ENCODE assay signal across 18 mouse cellular contexts in the genomic region with DNA sequence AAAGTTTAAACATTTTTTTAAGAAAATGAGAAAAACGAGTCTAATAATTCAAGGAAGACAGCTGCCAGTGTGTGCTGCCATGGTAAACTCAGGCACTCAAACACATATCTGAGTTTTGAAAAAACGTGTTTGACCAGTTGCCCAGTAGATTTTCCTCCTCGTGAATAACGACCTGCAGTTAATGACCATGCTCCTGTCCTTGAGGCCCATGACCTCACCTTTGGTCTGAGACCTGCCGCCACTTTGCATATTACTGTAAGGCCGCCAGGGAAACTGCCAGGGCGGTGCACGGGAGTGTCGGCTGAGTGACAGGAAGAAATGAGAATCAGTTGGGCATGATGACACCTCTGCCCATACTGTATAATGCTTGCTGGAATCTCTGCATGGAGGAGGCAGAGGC.
DNase-seq lines count a peak whose midpoint lies in the region; ATAC-seq and TF ChIP-seq lines count a peak whose summit lies in the region.
"Had no signal": no experiment of that assay in that cellular context is flagged by ENCODE, and none has a peak within 500 bp of the region (broad histone marks: within the 10 kb centered on the region; RNA-seq: fewer than 3 reads in every experiment).

No protein-coding gene starts in this region.

- no peaks in the 10 kb centered on the region for H3K36me3 ChIP-seq in liver, adult 2 months (ENCODE audit: control insufficient read depth, insufficient read depth, low read length)
- peaks cover 6% of the 10 kb centered on the region; the same call in 1 of the 2 replicates for H3K36me3 ChIP-seq in liver, embryonic 11.5 days (ENCODE audit: control insufficient read depth, insufficient read depth, low read length)
- H3K36me3 ChIP-seq in ES-Bruce4 (ENCODE audit: control insufficient read depth, insufficient read depth, low read length, poor library complexity, severe bottlenecking), result peaks cover 16% of the 10 kb centered on the region; the same call in 1 of the 2 replicates
- H3K36me3 ChIP-seq: forebrain, embryonic 15.5 days had no signal

- no peaks in the 10 kb centered on the region for H3K9me3 ChIP-seq in liver, embryonic 11.5 days (ENCODE audit: control insufficient read depth, low read length)
- H3K9me3 ChIP-seq in ES-Bruce4 (replicated peaks; ENCODE audit: control insufficient read depth, insufficient read depth, low read length, poor library complexity, severe bottlenecking), result peaks cover 7% of the 10 kb centered on the region
- H3K9me3 ChIP-seq: forebrain, embryonic 15.5 days; heart, embryonic 10.5 days; heart, embryonic 15.5 days had no signal

- H3K79me2 ChIP-seq in liver, adult 2 months (ENCODE audit: control insufficient read depth, insufficient read depth, low read length), result no peaks in the 10 kb centered on the region

- H3K4me2 ChIP-seq in liver, embryonic 11.5 days, result no peak overlapping the region
- H3K4me2 ChIP-seq: embryonic facial prominence, embryonic 12.5 days; forebrain, embryonic 15.5 days; heart, embryonic 15.5 days; hindbrain, embryonic 13.5 days had no signal

- H3K27ac ChIP-seq in liver, adult 2 months (replicated peaks; ENCODE audit: insufficient read depth, low read depth, low read length), result no peak overlapping the region
- H3K27ac ChIP-seq in liver, embryonic 11.5 days (ENCODE audit: low read depth, low read length), result no peak overlapping the region
- no peak overlapping the region for H3K27ac ChIP-seq in ES-Bruce4 (ENCODE audit: insufficient read depth, low read length)
- H3K27ac ChIP-seq: embryonic facial prominence, embryonic 12.5 days; forebrain, embryonic 15.5 days; heart, embryonic 10.5 days; heart, embryonic 15.5 days; hindbrain, embryonic 13.5 days had no signal

- H3K9ac ChIP-seq in liver, adult 2 months (ENCODE audit: low read depth, low read length), result no peak overlapping the region
- no peak overlapping the region for H3K9ac ChIP-seq in liver, embryonic 11.5 days (ENCODE audit: low read depth, low read length)
- no peak overlapping the region for H3K9ac ChIP-seq in ES-Bruce4 (ENCODE audit: low read depth, poor library complexity, severe bottlenecking)
- H3K9ac ChIP-seq: embryonic facial prominence, embryonic 12.5 days; forebrain, embryonic 15.5 days; heart, embryonic 15.5 days; hindbrain, embryonic 13.5 days had no signal

- ATAC-seq in liver, embryonic 11.5 days (replicated peaks; ENCODE audit: low FRiP score), result no peak
- ATAC-seq: forebrain, embryonic 15.5 days had no signal

- H3K4me1 ChIP-seq in liver, adult 2 months (ENCODE audit: control insufficient read depth, insufficient read depth, low read length), result no peaks in the 10 kb centered on the region
- no peaks in the 10 kb centered on the region; the same call in 1 of the 2 replicates for H3K4me1 ChIP-seq in liver, embryonic 11.5 days (replicated peaks; ENCODE audit: control insufficient read depth, insufficient read depth, low read length)
- H3K4me1 ChIP-seq in ES-Bruce4 (ENCODE audit: control insufficient read depth, insufficient read depth, low read length), result peaks cover 6% of the 10 kb centered on the region
- H3K4me1 ChIP-seq: embryonic facial prominence, embryonic 12.5 days; forebrain, embryonic 15.5 days; heart, embryonic 15.5 days; hindbrain, embryonic 13.5 days had no signal

- 0 out of 2 replicates have a peak, but pooled peaks have one; percentile 43 for TF ChIP-seq EP300 in ES-Bruce4 (IDR thresholded peaks at IDR 0.05; ENCODE audit: insufficient read depth, low read depth, low read length)

- H3K4me3 ChIP-seq in liver, adult 2 months (ENCODE audit: insufficient read depth, low read depth, low read length), result no peak overlapping the region
- no peak overlapping the region for H3K4me3 ChIP-seq in liver, embryonic 11.5 days (ENCODE audit: low read depth, low read length)
- no peak overlapping the region for H3K4me3 ChIP-seq in ES-Bruce4 (ENCODE audit: low read depth, low read length)
- H3K4me3 ChIP-seq: embryonic facial prominence, embryonic 12.5 days; forebrain, embryonic 15.5 days; heart, embryonic 10.5 days; heart, embryonic 15.5 days; hindbrain, embryonic 13.5 days had no signal

- DNase-seq in kidney, adult 11 months, result peak; percentile 33
- no peak for DNase-seq in kidney, adult 18-20 months
- peak; percentile 50 for DNase-seq in liver, adult 2 months (ENCODE audit: extremely low read depth, low read depth, low spot score)
- no peak for DNase-seq in liver, embryonic 11.5 days (ENCODE audit: low spot score)
- DNase-seq in kidney, postnatal 25 days, result peak; percentile 26 to 58
- DNase-seq in heart, adult 11 months, result no peak
- DNase-seq in cerebellum, postnatal 4 days (ENCODE audit: low spot score in 2 of 2), result no peak
- DNase-seq: cerebellum, adult 2 months; cerebellum, postnatal 14 days; gastrocnemius, postnatal 36 days; heart, adult 18-20 months; heart, postnatal 14 days had no signal

- H3K27me3 ChIP-seq in liver, adult 2 months (ENCODE audit: control insufficient read depth, insufficient read depth, low read length), result no peaks in the 10 kb centered on the region
- H3K27me3 ChIP-seq in liver, embryonic 11.5 days (replicated peaks; ENCODE audit: control insufficient read depth, insufficient read depth, low read length), result no peaks in the 10 kb centered on the region
- no peaks in the 10 kb centered on the region for H3K27me3 ChIP-seq in ES-Bruce4 (ENCODE audit: control insufficient read depth, insufficient read depth, low read length, poor library complexity, severe bottlenecking)
- H3K27me3 ChIP-seq: embryonic facial prominence, embryonic 12.5 days; forebrain, embryonic 15.5 days; heart, embryonic 15.5 days; hindbrain, embryonic 13.5 days had no signal

- TF ChIP-seq POLR2A in liver, adult 2 months (IDR thresholded peaks at IDR 0.05; ENCODE audit: extremely low read depth, insufficient read depth, low read length), result no peak
- TF ChIP-seq POLR2A in ES-Bruce4 (IDR thresholded peaks at IDR 0.05; ENCODE audit: insufficient read depth, low read length), result no peak

- no peak for TF ChIP-seq CTCF in liver, adult 2 months (IDR thresholded peaks at IDR 0.05; ENCODE audit: low read depth, low read length)
- TF ChIP-seq CTCF in ES-Bruce4 (IDR thresholded peaks at IDR 0.05; ENCODE audit: low read depth, low read length), result no peak

- 60% methylated on average over 9 of the region's 9 CpGs for WGBS in liver, adult 2 months
- 77% methylated on average over 9 of the region's 9 CpGs for WGBS in liver, embryonic 11.5 days

Comparison
In these comparisons a context has a peak if more than half of its experiments do, and no peak if none do; other contexts are left out.
1. DNase-seq: peak in kidney, adult 11 months (single experiment), liver, adult 2 months (single experiment) and kidney, postnatal 25 days (2 of 2); none in kidney, adult 18-20 months (single experiment), liver, embryonic 11.5 days (single experiment), heart, adult 11 months (single experiment) and cerebellum, postnatal 4 days (0 of 2).